Mouse (Mus musculus) small intestine, adult 2 months (tissue): ENCODE results near the gene Tnfrsf22.

Source experiments
- CTCF ChIP-seq: fragments of 200-500 bp; IDR thresholded peaks from 2 replicates; pipeline ENCODE4 v1.5.1; 2012; ENCODE audit warnings: low read depth, mild to moderate bottlenecking, control low read depth, inconsistent platforms, low read length, moderate library complexity, mixed read lengths; ENCODE audit not compliant: insufficient replicate concordance, insufficient read length; ENCODE audit errors: extremely low read depth
- POLR2A ChIP-seq: fragments of 200-500 bp; IDR thresholded peaks from 2 replicates; pipeline ENCODE4 v1.6.1; 2012; ENCODE audit warnings: low read depth, mild to moderate bottlenecking, control low read depth, inconsistent platforms, low read length, moderate library complexity

DNA sequence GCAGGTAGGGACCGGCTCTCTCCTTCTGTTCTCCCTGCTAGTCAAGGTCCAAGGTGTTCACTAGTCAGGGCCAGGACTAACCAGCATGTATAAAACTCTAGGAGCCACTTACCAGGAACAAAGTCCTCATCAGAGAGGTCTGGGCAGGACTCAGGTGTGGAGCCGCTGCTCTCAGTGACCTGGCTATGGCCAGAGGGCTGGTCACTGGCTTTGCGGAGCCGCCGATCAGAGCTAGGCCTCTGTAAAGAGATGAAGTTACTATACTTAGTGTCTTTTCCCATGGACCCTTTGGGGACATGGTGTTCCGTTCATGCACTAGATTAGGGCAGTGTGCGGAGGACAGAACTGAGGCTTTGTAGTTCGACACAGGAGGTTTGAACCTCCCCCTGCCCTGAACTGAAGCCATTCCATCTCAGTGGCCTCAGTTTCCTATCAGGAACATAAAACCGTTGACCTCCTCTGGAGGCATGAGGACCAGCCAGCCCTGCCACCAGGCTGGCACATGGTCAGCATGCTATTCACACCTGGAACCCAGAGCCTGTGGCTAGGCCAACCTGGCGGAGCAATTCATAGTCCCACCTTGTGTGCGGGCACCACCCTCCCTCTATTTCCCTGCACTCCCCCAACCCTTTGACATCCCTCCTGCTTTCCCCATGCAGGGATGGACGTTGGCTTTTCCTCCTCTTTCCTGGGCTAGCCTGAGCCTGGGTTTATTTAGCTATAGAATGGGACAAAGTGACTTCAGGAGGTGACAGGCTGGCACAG lies 43.5 kb upstream of the Tnfrsf22 start:
- TF ChIP-seq POLR2A (no peak), CTCF (no peak)
